Mouse (Mus musculus): ENCODE measurements around the gene Scarf2. TPM values are rescaled to one million over a fixed set of nuclear protein-coding genes. Genes with fewer than 3 reads are reported as not detected.

Scarf2 gene
- polyA plus RNA-seq (2014; fragmentation: Illumina TruSeq; extraction: RNeasy Lipid Tissue Mini Kit (QIAGEN cat#74804); ENCODE audit: low read depth, low replicate concordance): 11.8 TPM

DNA sequence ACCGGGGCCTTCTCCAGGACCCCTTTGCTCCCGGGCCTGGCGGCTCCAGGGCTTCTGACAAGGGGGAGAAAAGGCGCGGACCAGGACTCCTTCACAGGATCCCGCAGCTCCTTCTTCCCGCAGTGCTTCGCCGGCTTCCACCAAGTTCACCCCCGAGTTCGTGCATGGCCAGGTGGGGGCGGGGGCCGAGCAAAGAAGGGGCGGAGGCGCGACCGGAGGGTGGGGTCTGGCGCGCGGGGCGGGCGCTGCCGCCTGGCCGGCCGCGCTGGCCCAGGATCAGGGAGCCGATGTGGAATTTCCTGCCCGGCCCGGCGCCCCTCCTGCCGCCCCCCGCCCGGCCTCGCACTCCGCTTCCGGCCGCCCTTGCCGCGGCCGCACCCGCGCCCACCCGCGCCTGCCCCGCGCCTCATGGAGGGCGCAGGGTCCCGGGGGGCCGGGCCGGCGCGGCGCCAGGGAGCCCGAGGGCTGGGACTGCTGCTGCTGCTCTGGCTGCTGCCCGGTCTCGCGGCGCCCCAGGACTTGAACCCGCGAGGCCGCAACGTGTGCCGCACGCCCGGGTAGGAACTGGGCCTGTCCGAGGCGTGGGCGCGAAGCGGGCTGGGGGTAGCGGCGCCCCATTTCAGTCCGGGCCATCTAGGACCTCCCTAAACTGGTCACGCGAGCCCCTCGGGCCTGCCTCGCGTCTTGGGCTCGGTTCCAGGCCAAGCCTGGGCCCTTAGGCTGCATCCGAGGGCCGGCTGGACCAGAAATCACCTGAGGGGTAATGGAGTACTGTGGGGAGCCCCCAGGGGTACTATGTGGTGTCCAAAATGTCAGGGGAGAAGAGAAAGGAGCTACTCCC is at the start of gene Scarf2:
Gene Scarf2 (plus strand): TSS at position 312 of the 841 bp plus-strand sequence.

DNA sequence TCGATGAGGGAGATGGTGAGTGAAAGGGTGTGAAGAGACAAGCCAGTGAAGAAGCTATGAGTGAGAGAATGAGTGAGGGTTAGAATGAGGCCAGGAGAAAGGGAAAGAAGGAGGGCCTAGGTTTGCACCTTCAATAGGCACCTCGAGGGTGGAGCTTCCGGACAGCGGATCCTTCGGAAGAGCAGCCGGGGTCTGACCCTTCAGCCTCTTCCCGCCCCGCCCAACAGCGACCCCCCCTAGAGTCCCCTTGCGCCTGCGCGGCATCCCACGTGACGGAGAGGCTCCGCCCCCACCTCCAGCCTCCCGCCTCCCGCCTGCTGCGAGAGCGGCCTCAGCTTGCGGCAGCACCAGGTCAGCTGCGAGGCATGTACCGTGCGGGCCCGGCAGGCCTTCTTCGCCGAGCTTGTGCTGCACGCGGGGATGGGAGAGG is 37.7 kb upstream of the Scarf2 start, which contains the start of gene Klhl22:
Gene Klhl22 (plus strand): TSS at position 275 of the 430 bp plus-strand sequence.

DNA sequence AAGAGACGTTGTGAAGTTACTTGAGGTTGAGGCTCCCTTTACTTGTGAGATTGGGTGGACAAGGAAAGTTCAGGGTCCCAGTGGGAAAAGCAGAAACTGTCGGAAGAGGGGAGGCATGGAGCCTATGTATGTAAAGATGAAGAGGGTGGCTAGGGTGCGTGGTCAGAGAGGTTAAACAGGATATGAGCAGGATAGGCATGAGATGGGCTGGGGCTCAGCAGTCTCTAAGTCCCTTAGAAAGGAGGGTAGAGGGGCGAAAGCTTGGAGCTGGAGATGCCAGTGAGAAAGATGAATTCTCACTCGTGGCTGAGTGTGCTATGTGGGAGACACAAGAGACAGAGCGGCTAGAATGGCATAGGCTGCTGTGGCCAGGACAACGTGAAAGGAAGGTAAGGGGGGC is 35.7 kb downstream of the Scarf2 start, which contains the start of gene B830017H08Rik:
Gene B830017H08Rik (plus strand): TSS at position 301 of the 400 bp plus-strand sequence.

DNA sequence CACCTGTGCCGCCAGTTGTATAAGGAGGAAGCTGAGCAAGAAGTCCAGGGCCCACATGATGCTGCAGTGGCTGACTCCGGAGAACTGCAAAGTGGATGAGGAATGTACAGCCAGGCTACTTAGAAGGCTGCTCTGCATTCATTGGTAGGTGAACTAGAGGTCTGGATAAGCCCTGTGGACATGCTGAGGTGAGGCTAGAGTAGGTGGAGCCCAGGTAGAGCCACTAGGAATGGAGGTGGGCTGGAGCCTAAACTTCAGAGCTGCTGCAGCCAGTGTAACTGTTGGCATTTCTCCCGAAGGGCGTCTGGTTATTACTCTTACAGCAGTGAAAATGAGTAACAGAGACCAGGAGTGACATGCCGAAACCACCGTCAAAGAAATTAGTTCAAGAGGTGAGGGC is 41.0 kb downstream of the Scarf2 start, which contains the start of gene Car15:
Gene Car15 (minus strand): TSS at position 314 of the 400 bp plus-strand sequence.

Other genes starting within 250 kb of the Scarf2 start
- 10.0 TPM for gene Lrrc74b, start 236.0 kb upstream of the Scarf2 start, polyA plus RNA-seq (2014; fragmentation: Illumina TruSeq; extraction: RNeasy Lipid Tissue Mini Kit (QIAGEN cat#74804); ENCODE audit: low read depth, low replicate concordance)
- 6.1 TPM for gene P2rx6, start 235.4 kb upstream of the Scarf2 start, polyA plus RNA-seq (2014; fragmentation: Illumina TruSeq; extraction: RNeasy Lipid Tissue Mini Kit (QIAGEN cat#74804); ENCODE audit: low read depth, low replicate concordance)
- 113 TPM for gene Slc7a4, start 214.1 kb upstream of the Scarf2 start, polyA plus RNA-seq (2014; fragmentation: Illumina TruSeq; extraction: RNeasy Lipid Tissue Mini Kit (QIAGEN cat#74804); ENCODE audit: low read depth, low replicate concordance)
- 28.5 TPM for gene Smpd4, start 177.9 kb upstream of the Scarf2 start, polyA plus RNA-seq (2014; fragmentation: Illumina TruSeq; extraction: RNeasy Lipid Tissue Mini Kit (QIAGEN cat#74804); ENCODE audit: low read depth, low replicate concordance)
- gene Ccdc74a, start 150.8 kb upstream of the Scarf2 start, polyA plus RNA-seq (2014; fragmentation: Illumina TruSeq; extraction: RNeasy Lipid Tissue Mini Kit (QIAGEN cat#74804); ENCODE audit: low read depth, low replicate concordance): 17.6 TPM
- gene Med15, start 64.4 kb upstream of the Scarf2 start, polyA plus RNA-seq (2014; fragmentation: Illumina TruSeq; extraction: RNeasy Lipid Tissue Mini Kit (QIAGEN cat#74804); ENCODE audit: low read depth, low replicate concordance): 54.6 TPM
- gene Klhl22, start 37.7 kb upstream of the Scarf2 start, polyA plus RNA-seq (2014; fragmentation: Illumina TruSeq; extraction: RNeasy Lipid Tissue Mini Kit (QIAGEN cat#74804); ENCODE audit: low read depth, low replicate concordance): 31.0 TPM
- not detected for gene B830017H08Rik, start 35.8 kb downstream of the Scarf2 start, polyA plus RNA-seq (2014; fragmentation: Illumina TruSeq; extraction: RNeasy Lipid Tissue Mini Kit (QIAGEN cat#74804); ENCODE audit: low read depth, low replicate concordance)
- gene Car15, start 41.1 kb downstream of the Scarf2 start, polyA plus RNA-seq (2014; fragmentation: Illumina TruSeq; extraction: RNeasy Lipid Tissue Mini Kit (QIAGEN cat#74804); ENCODE audit: low read depth, low replicate concordance): 1.2 TPM
- gene Gm20518, start 94.4 kb downstream of the Scarf2 start, polyA plus RNA-seq (2014; fragmentation: Illumina TruSeq; extraction: RNeasy Lipid Tissue Mini Kit (QIAGEN cat#74804); ENCODE audit: low read depth, low replicate concordance): 0.40 TPM
- gene Tssk1, start 96.9 kb downstream of the Scarf2 start, polyA plus RNA-seq (2014; fragmentation: Illumina TruSeq; extraction: RNeasy Lipid Tissue Mini Kit (QIAGEN cat#74804); ENCODE audit: low read depth, low replicate concordance): 2.1 TPM
- gene Dgcr2, start 101.3 kb downstream of the Scarf2 start, polyA plus RNA-seq (2014; fragmentation: Illumina TruSeq; extraction: RNeasy Lipid Tissue Mini Kit (QIAGEN cat#74804); ENCODE audit: low read depth, low replicate concordance): 54.6 TPM
- gene Tssk2, start 101.4 kb downstream of the Scarf2 start, polyA plus RNA-seq (2014; fragmentation: Illumina TruSeq; extraction: RNeasy Lipid Tissue Mini Kit (QIAGEN cat#74804); ENCODE audit: low read depth, low replicate concordance): 11.3 TPM
- gene Ess2, start 114.1 kb downstream of the Scarf2 start, polyA plus RNA-seq (2014; fragmentation: Illumina TruSeq; extraction: RNeasy Lipid Tissue Mini Kit (QIAGEN cat#74804); ENCODE audit: low read depth, low replicate concordance): 21.2 TPM
- gene Gsc2, start 117.8 kb downstream of the Scarf2 start, polyA plus RNA-seq (2014; fragmentation: Illumina TruSeq; extraction: RNeasy Lipid Tissue Mini Kit (QIAGEN cat#74804); ENCODE audit: low read depth, low replicate concordance): not detected
- 152 TPM for gene Slc25a1, start 130.9 kb downstream of the Scarf2 start, polyA plus RNA-seq (2014; fragmentation: Illumina TruSeq; extraction: RNeasy Lipid Tissue Mini Kit (QIAGEN cat#74804); ENCODE audit: low read depth, low replicate concordance)
- not detected for gene Vpreb2, start 183.1 kb downstream of the Scarf2 start, polyA plus RNA-seq (2014; fragmentation: Illumina TruSeq; extraction: RNeasy Lipid Tissue Mini Kit (QIAGEN cat#74804); ENCODE audit: low read depth, low replicate concordance)